Mouse (Mus musculus) E14TG2a.4 (cell line): ENCODE results near the gene Psmd11.
A peak's percentile ranks its signal among the peaks of the same experiment; 100 is the strongest.
"Not testable (repeated sequence)": the region's sequence is repeated elsewhere in the genome, so short reads cannot be mapped to it uniquely, and the experiment has no call there.

ENCODE experiments used
- H3K27me3 ChIP-seq: 2 replicates; pipeline ENCODE4 v1.6.1; 2014; ENCODE audit warnings: low read length, control low read depth; ENCODE audit not compliant: insufficient read depth
- H3K36me3 ChIP-seq: 2 replicates; pipeline ENCODE4 v1.6.1; 2014; ENCODE audit warnings: low read length, control low read depth; ENCODE audit not compliant: insufficient read depth
- H3K4me1 ChIP-seq: replicated peaks from 2 replicates; pipeline ENCODE4 v1.6.1; 2014; ENCODE audit warnings: low read depth, low read length, control low read depth
- H3K4me3 ChIP-seq: replicated peaks from 2 replicates; pipeline ENCODE4 v1.5.1; 2014; ENCODE audit warnings: mild to moderate bottlenecking, low read length
- H3K9me3 ChIP-seq: 2 replicates; pipeline ENCODE4 v1.6.1; 2014; ENCODE audit warnings: low read length, control low read depth
- CTCF ChIP-seq: conservative IDR thresholded peaks from 2 replicates; pipeline ENCODE4 v1.5.1; 2014; ENCODE audit warnings: low read length
- NANOG ChIP-seq: IDR thresholded peaks from 2 replicates; pipeline ENCODE4 v1.6.1; 2014; ENCODE audit warnings: borderline replicate concordance, low read length, mixed read lengths
- POU5F1 ChIP-seq: IDR thresholded peaks from 2 replicates; pipeline ENCODE4 v1.6.1; 2014; ENCODE audit warnings: low read length, borderline replicate concordance

Gene Psmd11

GRCm38 (mm10) chr11:80424691-80425090, 3.7 kb upstream of the Psmd11 start:
- no peak for TF ChIP-seq CTCF
- no peak for TF ChIP-seq NANOG
- no peak for TF ChIP-seq POU5F1
- Histone ChIP-seq H3K4me3 (no peak overlapping the region), H3K4me1 (peaks cover 9% of the 10 kb centered on the region), H3K36me3 (no peaks in the 10 kb centered on the region), H3K27me3 (no peaks in the 10 kb centered on the region), H3K9me3 (no peaks in the 10 kb centered on the region)

- peak; percentile 42 for TF ChIP-seq CTCF
- no peak for TF ChIP-seq NANOG
- no peak for TF ChIP-seq POU5F1
- Histone ChIP-seq H3K4me3 (no peak overlapping the region), H3K36me3 (no peaks in the 10 kb centered on the region), H3K4me1 (peaks cover 15% of the 10 kb centered on the region), H3K9me3 (no peaks in the 10 kb centered on the region), H3K27me3 (no peaks in the 10 kb centered on the region)
These were observed 3.1 kb upstream of the Psmd11 start for GRCm38 (mm10) chr11:80425247-80425778.

GRCm38 (mm10) chr11:80426029-80426813, 2.2 kb upstream of the Psmd11 start:
- peak; percentile 9; the same call in 1 of the 2 replicates for TF ChIP-seq CTCF
- not testable (repeated sequence) for H3K36me3 ChIP-seq, H3K4me3 ChIP-seq, H3K27me3 ChIP-seq, H3K9me3 ChIP-seq
- H3K4me1 ChIP-seq = peaks cover 18% of the 10 kb centered on the region

- Histone ChIP-seq H3K4me1 (peaks cover 18% of the 10 kb centered on the region), H3K36me3 (peaks cover 24% of the 10 kb centered on the region), H3K27me3 (no peaks in the 10 kb centered on the region), H3K4me3 (peak overlapping the region; percentile 99), H3K9me3 (no peaks in the 10 kb centered on the region)
- TF ChIP-seq NANOG (no peak), CTCF (no peak), POU5F1 (no peak)
These were observed 627 bp downstream of the Psmd11 start for GRCm38 (mm10) chr11:80429009-80429475.

GRCm38 (mm10) chr11:80429500-80430166, 1.2 kb downstream of the Psmd11 start:
- no peak for TF ChIP-seq POU5F1
- TF ChIP-seq CTCF = no peak
- TF ChIP-seq NANOG = no peak
- peak overlapping the region; percentile 99 for H3K4me3 ChIP-seq
- no peaks in the 10 kb centered on the region for H3K9me3 ChIP-seq
- no peaks in the 10 kb centered on the region for H3K27me3 ChIP-seq
- peaks cover 29% of the 10 kb centered on the region for H3K36me3 ChIP-seq
- peaks cover 18% of the 10 kb centered on the region for H3K4me1 ChIP-seq

GRCm38 (mm10) chr11:80430366-80430910, 2.0 kb downstream of the Psmd11 start:
- TF ChIP-seq POU5F1 (no peak), CTCF (no peak)
- H3K4me3 ChIP-seq = peak overlapping the region; percentile 99
- H3K36me3 ChIP-seq = peaks cover 36% of the 10 kb centered on the region
- no peaks in the 10 kb centered on the region for H3K27me3 ChIP-seq
- H3K4me1 ChIP-seq = peaks cover 18% of the 10 kb centered on the region
- H3K9me3 ChIP-seq = no peaks in the 10 kb centered on the region

GRCm38 (mm10) chr11:80446916-80447315, 18.5 kb downstream of the Psmd11 start:
- H3K4me3 ChIP-seq = no peak overlapping the region
- H3K36me3 ChIP-seq = peaks cover 96% of the 10 kb centered on the region
- no peaks in the 10 kb centered on the region for H3K27me3 ChIP-seq
- TF ChIP-seq NANOG = no peak
- no peak for TF ChIP-seq CTCF
- TF ChIP-seq POU5F1 = no peak
- H3K4me1 ChIP-seq = peaks cover 7% of the 10 kb centered on the region; the same call in 1 of the 2 replicates
- H3K9me3 ChIP-seq = no peaks in the 10 kb centered on the region

GRCm38 (mm10) chr11:80449859-80450258, 21.4 kb downstream of the Psmd11 start:
- H3K4me3 ChIP-seq = no peak overlapping the region
- TF ChIP-seq CTCF (no peak), NANOG (no peak), POU5F1 (no peak)
- H3K4me1 ChIP-seq = peaks cover 7% of the 10 kb centered on the region; the same call in 1 of the 2 replicates
- peaks cover 96% of the 10 kb centered on the region for H3K36me3 ChIP-seq
- H3K27me3 ChIP-seq = no peaks in the 10 kb centered on the region
- no peaks in the 10 kb centered on the region for H3K9me3 ChIP-seq
